Mouse (Mus musculus) embryonic facial prominence, embryonic 14.5 days (tissue): ENCODE measurements around the gene Ptafr. TPM values are rescaled to one million over a fixed set of nuclear protein-coding genes. Genes with fewer than 3 reads are reported as not detected.

ENCODE experiments used
- ATAC-seq: fragments of 200-750 bp; cut with Nextera tagmentation; 2 replicates; pipeline ENCODE4 v1.8.0; 2017; ENCODE audit warnings: low read depth, moderate number of reproducible peaks, moderate TSS enrichment
- DNase-seq: peaks from one replicate; pipeline ENCODE4 v3.0.0-alpha.2; 2015; ENCODE audit warnings: low spot score
- H3K27ac ChIP-seq: fragments of 300-500 bp; sonication (generic); replicated peaks from 2 replicates; pipeline ENCODE4 v1.5.1; 2014; ENCODE audit warnings: low read depth, mild to moderate bottlenecking, low read length, moderate library complexity
- H3K27me3 ChIP-seq: fragments of 300-500 bp; sonication (generic); replicated peaks from 2 replicates; pipeline ENCODE4 v1.6.1; 2014; ENCODE audit warnings: low read length; ENCODE audit not compliant: control insufficient read depth, insufficient read depth
- H3K36me3 ChIP-seq: fragments of 300-500 bp; sonication (generic); 2 replicates; pipeline ENCODE4 v1.6.1; 2014; ENCODE audit warnings: low read length, mixed read lengths; ENCODE audit not compliant: control insufficient read depth, insufficient read depth
- H3K4me1 ChIP-seq: fragments of 300-500 bp; sonication (generic); 2 replicates; pipeline ENCODE4 v1.6.1; 2014; ENCODE audit warnings: antibody characterized with exemption, low read length; ENCODE audit not compliant: control insufficient read depth, insufficient read depth
- H3K4me2 ChIP-seq: fragments of 300-500 bp; sonication (generic); 2 replicates; pipeline ENCODE4 v1.6.1; 2014; ENCODE audit warnings: low read depth, mild to moderate bottlenecking, low read length, moderate library complexity, mixed read lengths
- H3K4me3 ChIP-seq: fragments of 300-500 bp; sonication (generic); 2 replicates; pipeline ENCODE4 v1.5.1; 2014; ENCODE audit warnings: low read depth, mild to moderate bottlenecking, low read length
- H3K9ac ChIP-seq: fragments of 300-500 bp; sonication (generic); 2 replicates; pipeline ENCODE4 v1.6.1; 2014; ENCODE audit warnings: low read depth, mild to moderate bottlenecking, low read length, moderate library complexity, mixed read lengths
- H3K9me3 ChIP-seq: fragments of 300-500 bp; sonication (generic); 2 replicates; pipeline ENCODE4 v1.6.1; 2016; ENCODE audit warnings: low read length; ENCODE audit not compliant: control insufficient read depth
- WGBS: fragments of 180-500 bp; shearing (Covaris S2); extraction: QIAGEN DNeasy Blood & Tissue Kit; methylation state at CpG from one replicate; pipeline ENCODE4 v1.1.7; 2014; 5-methylcytosine and 5-hydroxymethylcytosine counted together
- polyA plus RNA-seq: library from polyadenylated mRNA; unstranded; fragments of >200 nt; fragmentation: Nextera tagmentation; extraction: Ambion mirVana; gene quantifications from 2 replicates; pipeline ENCODE4 v1.2.1, GENCODE M21; 2014

Ptafr gene
- polyA plus RNA-seq, 1 experiment from 2014 or later, result 0.58 TPM

- ATAC-seq (no peak), DNase-seq (peak; percentile 23)
- WGBS, result 86% methylated on average over 8 of the region's 8 CpGs
- Histone ChIP-seq H3K36me3 (peaks cover 24% of the 10 kb centered on the region), H3K27ac (no peak overlapping the region), H3K4me1 (peaks cover 12% of the 10 kb centered on the region), H3K9me3 (no peaks in the 10 kb centered on the region), H3K4me3 (no peak overlapping the region), H3K9ac (no peak overlapping the region), H3K4me2 (no peak overlapping the region), H3K27me3 (no peaks in the 10 kb centered on the region)
Observed at GRCm38 (mm10) chr4:132527917-132528522, 35.8 kb upstream of the Ptafr start.

GRCm38 (mm10) chr4:132529344-132529743, 34.5 kb upstream of the Ptafr start:
- no peak overlapping the region for H3K27ac ChIP-seq

DNA sequence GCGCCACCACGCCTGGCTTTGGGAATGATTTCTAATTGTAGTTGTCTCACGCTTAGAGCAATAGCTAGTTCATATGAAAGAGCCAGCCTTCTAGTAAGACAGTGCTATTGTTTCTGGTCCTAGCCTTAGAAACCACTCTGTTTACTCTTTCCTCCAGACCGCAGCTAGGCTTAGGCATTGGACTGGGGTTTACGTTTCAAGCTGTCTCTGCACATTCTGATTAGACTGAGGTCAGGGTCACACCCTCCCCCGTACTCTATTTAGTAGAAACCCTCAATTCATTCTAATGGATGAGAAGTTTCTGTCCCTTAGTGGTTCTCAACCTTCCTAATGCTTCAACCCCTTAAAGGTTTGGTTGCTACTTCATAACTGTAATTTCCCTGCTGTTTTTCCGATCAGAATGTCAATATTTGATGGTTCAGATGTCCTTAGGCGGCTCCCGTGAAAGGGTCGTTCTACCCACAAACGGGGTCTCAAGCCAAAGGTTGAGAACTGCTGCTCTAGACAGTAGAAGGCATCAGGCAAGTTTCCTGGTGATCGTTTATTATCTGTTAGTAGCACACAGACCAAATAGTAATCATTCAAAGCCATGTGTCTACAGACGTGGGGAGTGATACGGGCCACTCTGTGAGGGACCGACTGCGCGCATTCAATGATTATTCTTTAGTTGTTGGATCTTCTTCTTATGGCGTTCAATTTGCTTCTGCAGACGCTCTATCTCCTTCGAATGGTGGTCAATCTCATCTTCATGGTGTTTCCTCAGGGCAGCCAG, 33.6 kb upstream of the Ptafr start:
- H3K4me2 ChIP-seq, result no peak overlapping the region
- H3K4me3 ChIP-seq, result no peak overlapping the region
- H3K4me1 ChIP-seq, result peaks cover 7% of the 10 kb centered on the region; the same call in 1 of the 2 replicates
- ATAC-seq (no peak), DNase-seq (no peak)
- WGBS, result 94% methylated on average over 20 of the region's 20 CpGs
- no peak overlapping the region for H3K9ac ChIP-seq
- no peaks in the 10 kb centered on the region for H3K27me3 ChIP-seq
- H3K9me3 ChIP-seq, result no peaks in the 10 kb centered on the region
- no peak overlapping the region for H3K27ac ChIP-seq
- H3K36me3 ChIP-seq, result peaks cover 24% of the 10 kb centered on the region

More at GRCm38 (mm10) chr4:132529344-132529743, 34.5 kb upstream of the Ptafr start:
- H3K9ac ChIP-seq, result no peak overlapping the region
- peaks cover 11% of the 10 kb centered on the region for H3K4me1 ChIP-seq
- no peak for ATAC-seq
- no peak overlapping the region for H3K4me3 ChIP-seq
- WGBS, result 83% methylated on average over 4 of the region's 4 CpGs
- H3K36me3 ChIP-seq, result peaks cover 24% of the 10 kb centered on the region
- H3K9me3 ChIP-seq, result no peaks in the 10 kb centered on the region
- H3K27me3 ChIP-seq, result no peaks in the 10 kb centered on the region
- H3K4me2 ChIP-seq, result no peak overlapping the region
- DNase-seq, result no peak

DNA sequence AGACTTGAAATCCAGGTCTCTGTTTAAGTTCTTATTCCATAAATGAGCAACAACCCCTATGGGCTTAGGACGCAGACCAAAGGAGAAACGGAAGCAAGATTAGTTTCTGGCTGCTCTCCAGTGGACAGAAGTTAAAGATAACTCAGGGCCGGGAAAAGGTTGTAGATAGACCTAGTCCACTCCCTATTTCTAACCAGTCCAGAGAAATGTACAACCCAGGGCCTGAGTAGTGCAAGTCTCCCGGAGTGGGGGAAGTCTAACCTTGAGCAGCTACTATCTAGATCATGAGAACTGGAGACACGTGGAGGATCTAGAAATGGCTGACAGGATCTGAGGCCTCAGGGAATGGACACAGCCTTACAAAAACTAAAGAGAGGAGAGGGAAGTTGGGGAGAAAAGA, 31.4 kb upstream of the Ptafr start:
- Histone ChIP-seq H3K4me2 (peak overlapping the region; percentile 92), H3K9ac (peak overlapping the region; percentile 89), H3K27me3 (no peaks in the 10 kb centered on the region), H3K36me3 (peaks cover 24% of the 10 kb centered on the region), H3K4me3 (peak overlapping the region; percentile 70), H3K27ac (peak overlapping the region; percentile 94), H3K9me3 (no peaks in the 10 kb centered on the region), H3K4me1 (peaks cover 14% of the 10 kb centered on the region)
- DNase-seq (peak; percentile 25), ATAC-seq (peak; percentile 19; the same call in 1 of the 2 replicates)
- WGBS, result 15% methylated on average over 5 of the region's 5 CpGs

DNA sequence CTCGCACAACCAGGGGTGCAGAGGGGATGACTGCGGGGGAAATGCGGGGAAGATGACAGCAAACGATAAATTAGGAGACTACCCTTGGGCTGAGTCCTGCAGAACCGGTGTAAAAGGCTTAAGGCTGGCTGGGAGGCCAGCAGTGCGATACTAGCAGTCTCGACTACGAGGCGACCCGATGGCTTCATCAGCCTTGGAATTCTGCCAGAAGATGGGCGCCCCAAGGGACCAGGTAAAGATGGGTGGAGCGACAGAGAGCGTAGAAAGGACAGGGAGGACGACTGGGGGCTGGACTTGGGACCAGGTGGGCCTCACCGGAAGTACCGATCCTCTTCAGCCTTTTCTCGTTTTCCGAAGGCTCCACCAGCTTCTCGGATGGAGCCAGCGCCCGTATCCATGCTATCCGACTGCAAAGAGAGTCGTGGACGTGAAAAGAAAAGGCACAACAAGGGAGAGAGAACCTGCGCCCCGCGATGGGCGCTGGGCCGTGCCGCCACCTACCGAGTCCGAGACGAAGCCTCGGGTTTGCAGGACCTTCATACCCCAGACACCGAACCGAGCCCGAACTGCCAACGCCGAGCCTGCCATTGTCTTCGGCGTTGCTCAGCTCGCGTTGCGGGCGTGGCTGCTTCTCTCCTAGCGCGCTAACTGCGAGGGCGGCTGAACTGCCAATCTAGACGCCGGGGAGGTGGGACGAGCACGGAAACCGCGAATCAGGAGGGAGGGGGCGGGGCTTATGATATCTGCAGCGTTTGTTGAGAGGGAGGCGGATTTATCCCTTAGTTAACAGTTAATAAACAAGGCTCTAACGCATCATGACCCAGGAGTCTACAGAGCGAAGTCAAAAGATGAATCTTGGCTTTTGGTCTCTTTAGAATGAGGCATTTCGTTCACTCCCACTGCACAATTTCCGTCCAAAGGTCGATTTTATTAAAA, 30.6 kb upstream of the Ptafr start, which contains the start of gene Atpif1:
TSS of gene Atpif1 (minus strand) at position 679 of the 936 bp plus-strand sequence.
- 0% methylated on average over 63 of the region's 63 CpGs for WGBS
- DNase-seq (peak; percentile 98), ATAC-seq (peak; percentile 89)
- Histone ChIP-seq H3K4me1 (peaks cover 14% of the 10 kb centered on the region), H3K4me3 (peak within 1 kb of the TSS; percentile 70), H3K9me3 (no peaks in the 10 kb centered on the region), H3K27me3 (no peaks in the 10 kb centered on the region), H3K9ac (peak within 1 kb of the TSS; percentile 89), H3K4me2 (peak within 1 kb of the TSS; percentile 92), H3K36me3 (peaks cover 32% of the 10 kb centered on the region), H3K27ac (peak within 1 kb of the TSS; percentile 94)

DNA sequence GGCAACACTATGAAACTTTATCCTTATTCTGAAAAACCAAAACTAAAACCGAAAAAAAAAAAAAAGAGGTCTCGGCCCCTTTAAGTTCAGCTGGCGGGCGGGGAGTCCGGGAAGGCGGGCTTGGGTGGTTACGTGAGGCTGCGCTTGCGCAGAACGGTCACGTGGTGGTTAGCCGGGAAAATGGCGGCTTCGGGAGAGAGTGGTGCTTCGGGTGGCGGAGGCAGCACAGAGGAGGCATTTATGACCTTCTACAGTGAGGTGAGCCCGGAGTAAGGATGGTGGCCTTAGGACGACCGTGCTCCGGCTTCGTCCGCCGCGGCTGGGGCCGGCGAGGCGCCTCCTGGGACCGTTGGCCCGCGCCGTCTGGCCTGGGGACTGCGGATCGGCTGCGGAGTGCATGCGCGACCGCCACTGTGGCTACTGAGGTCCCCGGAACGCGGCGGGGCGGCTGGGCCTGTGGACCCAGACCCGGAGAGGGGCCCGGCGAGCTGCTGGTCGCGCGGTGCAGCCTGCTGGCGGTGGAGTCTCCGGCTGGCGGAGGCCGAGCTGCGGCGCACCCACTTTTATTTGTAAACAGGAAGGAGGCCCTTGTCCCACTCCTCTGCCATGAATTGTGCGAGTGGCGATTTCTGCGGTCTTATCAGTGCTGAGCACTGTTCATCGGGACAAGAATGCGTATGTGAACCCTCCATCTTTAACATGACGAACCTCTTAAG, 28.3 kb upstream of the Ptafr start, which contains the start of gene Dnajc8:
TSS of gene Dnajc8 (plus strand) at position 145 of the 716 bp plus-strand sequence.
- under 1% methylated on average over 42 of the region's 60 CpGs for WGBS
- ATAC-seq, result peak; percentile 76
- H3K36me3 ChIP-seq, result peaks cover 39% of the 10 kb centered on the region
- H3K27me3 ChIP-seq, result no peaks in the 10 kb centered on the region
- H3K9ac ChIP-seq, result peak within 1 kb of the TSS; percentile 91
- H3K4me2 ChIP-seq, result peak within 1 kb of the TSS; percentile 72
- peak; percentile 97 for DNase-seq
- peak within 1 kb of the TSS; percentile 94 for H3K4me3 ChIP-seq
- H3K4me1 ChIP-seq, result peaks cover 14% of the 10 kb centered on the region
- H3K27ac ChIP-seq, result peak within 1 kb of the TSS; percentile 64
- H3K9me3 ChIP-seq, result no peaks in the 10 kb centered on the region

GRCm38 (mm10) chr4:132539481-132539880, 24.4 kb upstream of the Ptafr start:
- WGBS, result 96% methylated on average over 5 of the region's 5 CpGs
- Histone ChIP-seq H3K36me3 (peaks cover 61% of the 10 kb centered on the region), H3K27me3 (no peaks in the 10 kb centered on the region)

More at GRCm38 (mm10) chr4:132539481-132539880, 24.4 kb upstream of the Ptafr start:
- no peak overlapping the region for H3K4me3 ChIP-seq
- no peak overlapping the region for H3K27ac ChIP-seq
- ATAC-seq (no peak), DNase-seq (no peak)
- no peaks in the 10 kb centered on the region for H3K9me3 ChIP-seq
- H3K4me1 ChIP-seq, result peaks cover 10% of the 10 kb centered on the region
- no peak overlapping the region for H3K4me2 ChIP-seq
- H3K9ac ChIP-seq, result no peak overlapping the region
